Mouse (Mus musculus) T-cell, adult 2 months (primary cell): Measurements from ENCODE around the gene Mxd1.
A peak's percentile ranks its signal among the peaks of the same experiment; 100 is the strongest.

Experiments
- DNase-seq: peaks from one replicate; pipeline ENCODE4 v3.0.0; 2022; ENCODE audit warnings: low spot score

Gene Mxd1

DNA sequence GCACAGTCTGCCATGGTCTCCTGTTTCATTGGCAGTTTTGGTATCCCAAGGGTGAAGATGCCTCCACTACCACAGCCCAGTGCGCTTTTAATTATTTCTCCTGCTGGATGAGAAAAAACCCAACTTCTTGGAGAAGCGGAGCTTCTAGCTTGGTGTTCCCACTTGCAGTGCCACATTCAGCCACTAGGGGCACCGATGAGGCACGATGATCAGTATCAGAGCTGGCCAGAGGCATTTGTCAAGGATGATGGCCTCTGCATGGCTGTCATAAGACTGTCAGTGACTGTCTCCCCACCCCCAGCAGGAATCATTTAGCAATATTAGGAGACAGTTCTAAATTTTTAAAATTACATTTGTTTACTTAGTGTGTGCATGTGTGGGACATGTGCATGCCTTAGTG lies 69.8 kb downstream of the Mxd1 start:
- peak; percentile 58 for DNase-seq

DNA sequence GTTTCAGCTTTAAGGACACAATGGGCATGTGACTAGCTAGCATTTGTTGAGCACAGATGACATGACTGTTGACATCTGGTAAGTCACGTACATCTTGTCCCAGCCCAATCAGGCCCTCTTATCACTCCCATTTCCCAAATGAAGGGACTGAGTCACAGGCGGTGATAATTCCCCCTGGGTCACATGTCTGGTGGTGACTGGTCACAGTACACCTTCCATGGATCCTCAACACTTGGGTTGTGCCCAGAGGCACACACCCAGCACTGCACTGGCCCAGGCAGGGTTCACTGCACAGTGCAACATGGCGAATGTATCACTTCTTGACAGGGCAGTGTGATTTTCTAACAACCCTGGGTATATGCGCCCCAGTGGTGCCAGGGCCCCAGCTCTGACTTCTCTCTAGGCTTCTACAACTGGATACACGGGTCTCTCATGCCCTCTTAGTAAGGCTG lies 70.2 kb downstream of the Mxd1 start:
- no peak for DNase-seq
